Mouse (Mus musculus): ENCODE measurements around the gene Fyttd1. TPM values are rescaled to one million over a fixed set of nuclear protein-coding genes. Genes with fewer than 3 reads are reported as not detected.
"Not testable (repeated sequence)": the region's sequence is repeated elsewhere in the genome, so short reads cannot be mapped to it uniquely, and the experiment has no call there.

Gene Fyttd1
- total RNA-seq, 2 experiments from 2014 or later: 95.0 to 95.1 TPM

DNA sequence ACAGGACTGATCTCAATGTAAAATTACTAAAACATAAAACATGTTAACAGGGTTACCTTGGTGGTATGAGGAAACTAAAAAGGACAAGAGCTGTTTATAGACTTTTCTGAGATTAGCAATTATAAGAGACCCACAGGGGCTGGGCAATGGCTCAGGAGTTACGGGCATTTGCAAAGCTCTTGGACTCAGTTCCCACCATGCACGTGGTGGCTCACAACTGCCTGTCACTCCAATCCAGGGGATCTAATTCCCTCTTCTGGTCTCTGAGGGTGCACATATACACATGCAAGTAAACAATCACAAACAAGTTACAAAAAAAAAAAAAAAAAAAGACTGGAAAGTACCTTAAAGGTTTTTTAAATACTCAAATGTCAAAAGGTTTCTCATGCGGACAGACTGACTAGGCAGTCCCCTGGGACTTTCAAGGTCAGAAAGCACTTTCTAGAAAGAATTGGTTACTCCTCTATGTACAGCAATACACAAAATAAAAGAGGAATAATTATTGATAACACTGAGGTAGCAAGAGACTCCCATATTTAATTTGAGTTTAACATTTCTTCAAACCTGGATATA is 15.4 kb upstream of the Fyttd1 start:
- DNase-seq: peak; percentile 49
- H3K27ac ChIP-seq: peak overlapping the region; percentile 76
- intact Hi-C loops (cut with DNase I): no loop called here
- no peak overlapping the region for H3K4me3 ChIP-seq
- TF ChIP-seq CTCF (IDR thresholded peaks at IDR 0.05): no peak

DNA sequence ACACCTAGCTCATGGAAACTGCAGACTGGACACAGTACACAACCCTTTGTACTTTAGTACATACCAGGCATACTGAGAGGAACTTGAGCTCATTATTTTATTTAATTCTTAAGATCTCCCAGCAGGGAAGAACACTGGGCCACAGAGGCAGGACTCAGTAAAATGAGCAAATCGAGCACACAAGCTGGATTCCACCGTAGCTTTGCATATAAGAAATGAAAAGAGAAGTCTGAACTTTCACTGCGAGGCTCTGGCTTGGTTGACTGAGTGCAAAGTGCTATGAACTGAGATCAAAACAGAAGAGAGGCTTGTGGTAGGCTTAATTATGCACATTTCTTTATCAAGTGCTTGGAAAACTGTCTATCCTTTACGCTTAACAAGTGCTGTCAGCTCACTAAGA is 11.9 kb upstream of the Fyttd1 start:
- intact Hi-C loops (cut with DNase I): loop anchor here (5.0 kb wide), 1 partner anchor 48 kb away; no protein-coding TSS in a partner anchor
- Histone ChIP-seq H3K4me3 (0 out of 2 replicates have a peak overlapping the region, but pooled peaks have one; percentile 2), H3K27ac (peak overlapping the region; percentile 62)
- DNase-seq: no peak
- TF ChIP-seq CTCF (IDR thresholded peaks at IDR 0.05): no peak

DNA sequence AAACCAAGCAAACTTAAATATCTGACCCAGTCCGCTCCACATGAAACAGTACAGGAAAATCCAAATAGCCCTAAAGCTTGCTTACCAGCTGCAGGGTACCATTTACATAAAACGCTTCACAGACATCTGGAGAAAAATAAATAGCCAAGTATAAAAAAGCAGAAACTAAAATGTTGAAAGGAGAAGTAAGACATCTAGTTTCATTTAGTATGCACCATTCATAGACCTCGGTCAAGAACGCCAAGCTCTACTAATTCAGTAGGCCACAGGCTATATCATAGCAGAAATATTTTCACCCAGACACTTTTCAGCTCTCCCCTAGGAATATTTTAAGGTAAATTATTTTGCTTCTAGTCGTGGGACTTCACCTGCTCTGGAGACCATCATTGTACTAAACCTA is 10.6 kb upstream of the Fyttd1 start:
- intact Hi-C loops (cut with DNase I): loop anchor here (5.0 kb wide), 1 partner anchor 49 kb away; no protein-coding TSS in a partner anchor

DNA sequence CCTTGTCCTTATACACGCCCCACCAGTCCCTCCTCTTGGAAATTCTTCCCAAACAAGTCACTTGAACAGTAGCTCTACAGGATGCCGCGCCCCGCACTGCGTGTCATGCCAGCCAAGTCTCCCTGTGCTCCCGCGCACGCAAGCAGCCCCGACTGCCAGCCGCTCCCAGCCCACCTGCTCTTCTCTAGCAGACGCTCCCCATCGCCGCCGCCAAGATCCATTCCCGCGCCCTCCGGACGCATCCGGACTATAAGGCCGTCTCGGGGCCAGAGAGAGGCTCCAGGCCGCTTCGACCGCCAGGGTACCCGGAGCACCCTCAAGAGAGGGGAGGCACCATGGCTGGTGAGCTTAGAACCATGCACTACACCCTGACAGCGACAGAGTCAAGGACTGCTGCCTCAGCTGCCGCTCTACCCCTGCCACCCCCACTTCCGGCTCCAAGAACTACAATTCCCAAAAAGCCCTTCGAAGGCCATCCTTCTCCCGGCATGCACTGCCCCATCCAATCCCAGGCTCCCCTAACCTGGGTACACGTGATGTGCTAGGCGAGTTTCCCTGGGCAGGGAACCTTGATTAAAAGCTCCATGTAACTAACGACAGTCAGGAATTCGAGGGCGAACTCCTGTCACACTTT is 9.3 kb upstream of the Fyttd1 start:
- Histone ChIP-seq H3K4me3 (peak overlapping the region; percentile 77), H3K27ac (peak overlapping the region; percentile 98)
- intact Hi-C loops (cut with DNase I): loop anchor here (1.0 to 5.0 kb wide), 2 partner anchors 9 to 51 kb away; partner anchors contain the start of genes Fyttd1 and Rubcn
- TF ChIP-seq CTCF (IDR thresholded peaks at IDR 0.05): no peak
- DNase-seq: peak; percentile 92

More for the DNA sequence above, 10.6 kb upstream of the Fyttd1 start:
- no peak for TF ChIP-seq CTCF (IDR thresholded peaks at IDR 0.05)
- Histone ChIP-seq H3K27ac (peak overlapping the region; percentile 98), H3K4me3 (peak overlapping the region; percentile 77)
- DNase-seq: no peak

DNA sequence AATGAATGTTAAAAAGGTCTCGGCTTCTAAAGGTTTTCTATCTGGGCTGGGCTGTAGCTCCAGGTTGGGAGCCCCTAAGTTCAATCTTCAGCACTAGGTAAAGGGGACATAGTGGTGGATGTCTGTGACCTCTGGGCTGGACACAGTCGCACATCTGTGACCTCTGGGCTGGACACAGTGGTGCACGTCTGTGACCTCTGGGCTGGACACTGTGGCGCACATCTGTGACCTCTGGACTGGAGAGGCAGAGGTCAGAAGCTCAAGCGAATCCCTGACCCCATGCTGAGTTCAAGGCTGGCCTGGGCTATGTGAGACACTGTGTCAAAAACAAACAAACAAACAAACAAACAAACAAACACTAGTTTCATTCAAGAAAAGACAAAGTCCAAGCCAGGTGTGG is 7.1 kb upstream of the Fyttd1 start:
- no peak for DNase-seq
- intact Hi-C loops (cut with DNase I): no loop called here
- no peak for TF ChIP-seq CTCF (IDR thresholded peaks at IDR 0.05)
- H3K27ac ChIP-seq: no peak overlapping the region
- no peak overlapping the region for H3K4me3 ChIP-seq

- intact Hi-C loops (cut with DNase I): no loop called here
- no peak for TF ChIP-seq CTCF (IDR thresholded peaks at IDR 0.05)
- H3K27ac ChIP-seq: no peak overlapping the region
- no peak overlapping the region for H3K4me3 ChIP-seq
- DNase-seq: no peak
These were observed 3.9 kb upstream of the Fyttd1 start for GRCm38 (mm10) chr16:32873366-32873765.

- H3K27ac ChIP-seq, DNase-seq, H3K4me3 ChIP-seq: not testable (repeated sequence)
- 0 out of 2 replicates have a peak, but pooled peaks have one; percentile 20 for TF ChIP-seq CTCF (IDR thresholded peaks at IDR 0.05)
- intact Hi-C loops (cut with DNase I): loop anchor here (5.0 kb wide), 1 partner anchor 63 kb away; the partner anchor contains the start of gene Smbd1
These were observed 2.0 kb upstream of the Fyttd1 start for GRCm38 (mm10) chr16:32875281-32875680.

DNA sequence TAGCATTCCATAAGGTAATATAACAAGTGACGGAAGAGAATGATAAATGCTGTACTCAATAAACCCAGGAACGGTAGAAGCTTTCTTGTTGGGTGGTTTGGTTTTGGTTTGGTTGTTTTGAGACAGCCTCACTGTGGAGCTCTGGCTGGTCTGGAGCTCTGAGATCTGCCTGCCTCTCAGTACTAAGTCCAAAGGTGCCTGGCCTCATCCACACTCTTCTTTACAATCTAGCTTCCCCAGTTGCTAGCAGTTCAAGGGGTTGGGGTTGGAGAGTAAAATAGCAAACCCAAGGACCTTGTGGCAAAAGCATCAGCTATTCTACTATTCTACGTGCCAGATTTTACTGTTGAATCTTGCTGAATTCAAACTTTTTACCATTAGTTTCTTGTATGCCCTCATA is 1.5 kb upstream of the Fyttd1 start:
- intact Hi-C loops (cut with DNase I): loop anchor here (5.0 kb wide), 1 partner anchor 64 kb away; the partner anchor contains the start of gene Smbd1
- DNase-seq: no peak
- no peak overlapping the region; the same call in 1 of the 2 replicates for H3K4me3 ChIP-seq

GRCm38 (mm10) chr16:32876831-32877230 is 469 bp upstream of the Fyttd1 start:
- no peak for TF ChIP-seq CTCF (IDR thresholded peaks at IDR 0.05)
- H3K27ac ChIP-seq: peak overlapping the region; percentile 98
- intact Hi-C loops (cut with DNase I): loop anchor here (1.0 to 5.0 kb wide), 2 partner anchors 9 to 65 kb away; partner anchors contain the start of gene Smbd1
- H3K4me3 ChIP-seq: peak overlapping the region; percentile 97
- DNase-seq: no peak

More for the DNA sequence above, 1.5 kb upstream of the Fyttd1 start:
- H3K27ac ChIP-seq: peak overlapping the region; percentile 98; the same call in 1 of the 2 replicates
- TF ChIP-seq CTCF (IDR thresholded peaks at IDR 0.05): no peak

GRCm38 (mm10) chr16:32878157-32878598 is 878 bp downstream of the Fyttd1 start:
- intact Hi-C loops (cut with DNase I): loop anchor here (5.0 kb wide), 1 partner anchor 66 kb away; the partner anchor contains the start of gene Smbd1
- TF ChIP-seq CTCF (IDR thresholded peaks at IDR 0.05): no peak
- peak; percentile 39 for DNase-seq
- H3K4me3 ChIP-seq: peak overlapping the region; percentile 97
- H3K27ac ChIP-seq: peak overlapping the region; percentile 98

GRCm38 (mm10) chr16:32878972-32879926 is 1.9 kb downstream of the Fyttd1 start:
- intact Hi-C loops (cut with DNase I): loop anchor here (5.0 kb wide), 1 partner anchor 67 kb away; the partner anchor contains the start of gene Smbd1
- Histone ChIP-seq H3K4me3 (peak overlapping the region; percentile 97), H3K27ac (peak overlapping the region; percentile 98)
- no peak for DNase-seq
- TF ChIP-seq CTCF (IDR thresholded peaks at IDR 0.05): no peak

GRCm38 (mm10) chr16:32881538-32881937 is 4.2 kb downstream of the Fyttd1 start:
- intact Hi-C loops (cut with DNase I): loop anchor here (10.0 kb wide), 1 partner anchor 187 kb away; no protein-coding TSS in a partner anchor
- peak; percentile 21; the same call in 1 of the 2 replicates for TF ChIP-seq CTCF (IDR thresholded peaks at IDR 0.05)
- H3K27ac ChIP-seq: no peak overlapping the region
- DNase-seq: no peak
- H3K4me3 ChIP-seq: no peak overlapping the region

Measured in gastrocnemius, adult 2 months (tissue).